Mouse (Mus musculus) frontal cortex, postnatal 10 days (tissue): Measurements from ENCODE around the gene Cdca5.
A peak's percentile ranks its signal among the peaks of the same experiment; 100 is the strongest.
"Not testable (repeated sequence)": the region's sequence is repeated elsewhere in the genome, so short reads cannot be mapped to it uniquely, and the experiment has no call there.

Source experiments
- DNase-seq, 2 experiments: peaks; one replicate each; pipeline ENCODE4 v3.0.0; 2022; ENCODE audit warnings: low spot score in 2 of 2, mixed read lengths in 1 of 2

Cdca5 gene

DNA sequence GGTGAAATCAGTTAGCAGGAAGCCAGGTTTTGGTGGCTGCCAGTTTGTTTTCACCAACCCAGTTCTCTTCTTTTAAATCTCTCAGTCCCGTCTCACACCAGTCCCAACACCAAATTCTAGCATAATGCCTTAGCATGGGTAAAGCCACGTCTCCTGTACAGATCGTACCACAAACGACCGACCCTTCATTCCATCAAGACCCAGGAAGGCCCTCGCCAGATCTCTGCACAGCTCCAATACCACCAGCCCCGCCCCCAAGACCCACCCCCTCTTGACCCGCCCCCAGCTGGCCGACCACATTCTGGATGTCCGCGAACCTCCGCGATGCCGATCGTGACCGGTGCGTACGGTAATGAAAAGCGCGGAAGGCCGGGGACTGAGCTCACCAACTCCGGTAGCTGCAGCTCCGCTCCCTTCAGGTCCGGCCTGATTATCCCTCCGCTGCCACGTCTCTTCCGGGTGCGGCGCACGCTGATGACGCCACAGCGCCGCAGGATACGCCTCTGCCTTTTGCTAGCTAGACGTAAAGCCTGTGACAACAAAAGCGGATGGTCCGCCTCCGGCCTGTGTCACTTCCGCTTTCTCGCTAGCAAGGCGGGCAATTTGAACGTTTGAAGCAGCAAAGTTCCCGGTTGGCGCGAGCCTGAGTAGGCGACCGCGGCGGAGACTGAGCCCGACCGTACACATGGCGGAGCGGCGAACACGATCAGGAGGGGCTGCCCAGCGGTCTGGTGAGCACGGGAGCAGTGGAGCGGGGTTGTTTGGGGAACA is at the start of gene Cdca5, which contains the start of gene Zfpl1:
Gene Cdca5, plus strand, starts transcription at position 506 of the 771 bp plus-strand sequence.
Gene Zfpl1, minus strand, starts transcription at position 479 of the 771 bp plus-strand sequence.
- DNase-seq: peak; percentile 96 to 97

DNA sequence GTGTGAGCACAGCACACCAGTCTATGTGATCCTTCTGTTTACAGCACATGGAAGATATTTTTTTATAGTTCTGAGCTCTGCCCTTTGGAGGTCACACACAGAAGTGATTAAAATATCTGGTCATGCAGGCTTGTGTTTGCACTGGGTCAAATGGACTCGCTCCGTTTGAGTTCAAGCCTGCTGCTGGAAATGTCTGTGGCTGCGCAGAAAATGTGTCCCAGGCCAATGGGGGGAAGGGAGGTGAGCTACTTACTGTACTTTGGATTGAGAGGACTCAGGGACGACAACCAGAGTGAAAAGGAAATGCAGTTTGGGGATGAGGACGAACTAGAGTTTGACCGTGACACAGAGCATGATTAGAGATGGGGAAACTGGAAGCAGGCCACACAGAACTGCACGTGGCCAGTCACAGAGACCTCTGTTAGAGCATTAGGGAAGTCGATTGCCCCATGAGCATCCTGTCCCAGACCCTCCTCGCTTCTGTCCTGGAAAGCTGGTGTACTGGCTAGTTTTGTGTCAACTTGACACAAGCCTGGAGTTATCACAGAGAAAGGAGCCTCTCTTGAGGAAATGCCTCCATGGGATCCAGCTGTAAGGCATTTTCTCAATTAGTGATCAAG is 48.7 kb upstream of the Cdca5 start:
- no peak for DNase-seq

DNA sequence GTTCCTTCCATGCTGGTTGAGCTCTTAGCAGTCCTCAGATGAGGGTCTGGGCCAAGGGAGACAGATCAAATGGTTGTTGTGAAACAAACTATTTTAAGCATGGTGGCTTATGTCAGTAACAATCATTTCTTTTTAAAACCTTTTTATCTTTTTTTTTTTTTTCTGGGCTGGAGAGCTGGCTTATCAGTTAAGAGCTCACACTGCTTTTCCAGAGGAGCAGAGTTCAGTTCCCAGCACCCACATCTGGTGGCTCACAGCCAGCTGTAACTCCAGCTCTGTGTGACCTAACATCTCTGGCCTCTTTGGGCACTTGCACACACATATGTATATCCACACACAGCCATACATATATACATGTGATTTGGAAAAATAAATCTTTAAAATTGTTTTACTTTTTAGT is 47.1 kb upstream of the Cdca5 start:
- no peak for DNase-seq

DNA sequence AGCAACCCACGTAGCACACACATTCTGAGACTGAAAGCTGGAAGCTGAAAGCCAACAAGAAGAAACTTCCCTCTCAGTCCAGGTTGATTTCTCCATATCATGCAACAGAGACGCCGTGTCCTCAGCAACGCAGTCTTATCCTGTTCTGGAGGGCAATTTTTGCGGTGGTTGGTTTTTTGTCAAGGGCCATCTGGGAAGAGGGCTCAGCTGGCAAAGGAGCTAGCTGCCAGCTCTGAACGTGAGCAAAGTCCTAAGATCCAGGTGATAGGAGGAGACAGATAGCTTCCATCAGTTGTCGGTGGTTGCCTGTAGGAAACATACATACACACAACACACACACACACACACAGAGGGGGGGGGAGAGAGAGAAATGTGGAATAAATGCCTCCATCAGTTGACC is 46.5 kb upstream of the Cdca5 start:
- DNase-seq: no peak

DNA sequence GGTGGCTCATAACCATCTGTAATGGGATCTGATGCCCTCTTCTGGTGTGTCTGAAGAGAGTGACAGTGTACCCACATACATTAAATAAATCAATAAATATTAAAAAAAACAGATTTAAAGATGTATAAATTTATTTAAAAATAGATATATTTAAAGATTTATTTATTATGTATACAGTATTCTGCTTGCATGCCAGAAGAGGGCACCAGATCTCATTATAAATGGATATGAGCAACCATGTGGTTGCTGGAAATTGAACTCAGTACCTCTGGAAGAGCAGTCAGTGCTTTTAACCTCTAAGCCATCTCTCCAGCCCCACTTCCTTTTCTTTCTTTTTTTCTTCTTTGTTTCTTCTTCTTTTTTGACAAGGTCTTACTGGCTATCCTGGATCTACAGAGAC is 44.8 kb upstream of the Cdca5 start:
- DNase-seq: no peak

DNA sequence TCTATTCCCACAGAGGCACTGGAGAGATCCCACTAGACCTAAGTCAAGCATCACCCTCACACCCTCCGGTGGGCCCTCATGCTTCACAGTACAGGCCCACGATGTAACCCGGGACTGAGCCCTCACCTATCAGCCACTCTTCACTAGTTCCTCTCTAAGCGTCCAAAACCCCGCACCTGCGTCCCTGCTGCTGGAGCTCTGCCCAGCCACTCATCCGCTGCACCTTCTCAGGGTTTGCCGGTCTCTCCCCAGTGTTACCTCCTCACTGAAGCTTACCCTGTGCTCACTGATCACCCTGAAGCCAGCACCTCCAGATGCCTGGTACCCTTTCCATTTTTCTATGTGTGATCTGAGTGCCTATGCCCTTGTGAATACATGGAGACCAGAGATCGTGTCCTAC is 42.5 kb upstream of the Cdca5 start:
- DNase-seq: no peak

DNA sequence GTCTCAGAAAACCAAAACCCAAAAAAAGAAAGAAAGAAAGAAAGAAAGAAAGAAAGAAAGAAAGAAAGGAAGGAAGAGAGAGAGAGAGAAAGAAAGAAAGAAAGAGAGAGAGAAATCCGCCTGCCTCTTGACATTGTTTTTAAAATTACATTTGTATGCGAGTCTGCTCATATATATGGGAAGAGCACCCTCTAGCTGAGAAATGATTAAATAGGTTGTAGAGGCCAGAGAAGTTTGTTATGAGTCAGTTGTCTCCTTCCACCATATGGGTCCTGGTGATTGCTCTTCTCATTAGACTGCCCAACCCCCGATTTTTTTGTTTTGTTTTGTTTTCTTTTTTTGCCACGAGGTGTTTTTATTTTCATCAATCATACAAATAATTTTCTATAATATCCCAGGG is 40.7 kb upstream of the Cdca5 start:
- DNase-seq: not testable (repeated sequence)

DNA sequence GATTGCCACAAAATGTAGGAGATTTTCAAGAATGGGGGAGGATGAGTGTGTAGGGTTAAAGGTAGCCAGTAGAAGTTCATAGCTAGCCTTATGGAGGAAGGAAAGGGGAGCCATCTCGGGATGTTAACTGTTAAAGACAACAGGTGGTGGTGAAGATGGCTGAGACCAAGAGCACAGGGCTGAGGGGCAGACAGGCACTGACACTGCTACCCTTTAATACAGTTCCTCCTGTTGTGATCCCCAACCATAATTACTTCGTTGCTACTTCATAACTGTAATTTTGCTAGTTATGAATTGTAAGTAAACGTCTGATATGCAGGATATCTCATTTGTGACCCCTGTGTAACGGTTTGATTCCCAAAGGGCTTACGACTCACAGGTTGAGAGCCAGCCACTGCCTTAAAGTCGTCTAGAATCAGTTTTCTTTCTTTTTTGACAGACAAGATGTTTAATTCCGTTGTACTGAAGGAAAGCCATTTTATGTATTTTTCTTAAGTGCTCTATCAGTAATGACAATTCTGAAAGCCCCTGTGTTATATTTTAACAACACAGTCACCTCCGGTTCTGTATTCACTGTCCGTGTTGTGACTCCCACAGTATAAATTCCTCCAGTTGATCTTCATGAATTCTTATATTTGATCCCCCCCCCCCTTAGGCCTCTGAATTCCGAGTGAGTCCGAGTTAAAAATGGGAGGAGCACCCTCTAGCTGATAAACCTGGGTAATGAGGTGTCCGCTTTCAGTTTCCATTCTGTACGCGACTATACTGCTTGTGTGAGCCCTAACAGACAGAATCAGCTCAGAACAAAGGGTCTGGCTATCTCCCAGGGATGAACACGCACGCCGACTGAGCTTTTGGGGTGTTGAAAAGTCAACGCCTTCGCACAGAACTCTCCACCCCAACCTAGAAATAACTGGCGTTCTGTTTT is 39.2 kb upstream of the Cdca5 start:
- DNase-seq: no peak

DNA sequence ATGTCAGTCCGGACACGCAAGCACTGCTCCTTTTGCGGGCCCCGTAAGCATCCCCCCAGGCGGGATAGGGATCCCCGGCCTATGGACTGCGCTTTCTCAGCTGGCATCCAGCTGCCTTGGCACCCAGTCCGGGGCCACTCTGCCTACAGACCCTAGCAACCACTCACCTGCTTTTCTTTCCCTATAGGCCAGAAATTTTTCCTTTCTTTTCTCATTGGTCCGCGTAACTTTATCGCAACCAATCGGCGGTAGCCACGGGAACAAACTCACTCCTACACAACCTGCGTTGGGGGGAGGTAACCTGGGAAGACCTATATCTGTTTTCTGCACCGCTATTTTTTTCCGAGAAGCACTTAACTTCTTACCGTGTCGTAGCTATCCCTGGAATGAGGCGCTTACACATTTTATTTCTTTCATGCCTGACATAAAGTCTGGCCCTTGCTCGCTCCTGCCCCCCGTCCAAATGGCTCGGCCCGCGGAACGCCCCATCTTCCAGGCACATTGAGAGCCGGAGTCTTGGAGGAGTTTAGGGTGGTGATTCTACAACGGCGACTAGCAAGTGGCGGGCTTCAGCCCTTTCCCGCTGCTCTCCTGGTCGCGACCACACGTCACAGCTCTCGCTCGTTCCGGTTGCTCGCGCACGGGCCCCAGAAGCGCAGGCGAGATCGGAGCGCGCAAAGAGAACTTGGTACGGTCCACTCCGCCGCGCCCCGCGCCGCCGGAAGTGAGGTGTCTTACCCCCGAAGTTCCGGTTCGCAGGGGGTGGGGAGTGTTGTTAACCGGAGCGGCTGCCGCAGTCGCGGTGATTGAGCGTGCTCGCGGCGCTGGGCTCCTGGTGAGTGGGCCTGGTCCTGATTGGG is 38.3 kb upstream of the Cdca5 start, which contains the start of gene Syvn1:
Gene Syvn1, plus strand, starts transcription at position 283 of the 860 bp plus-strand sequence.
- peak; percentile 89 for DNase-seq

DNA sequence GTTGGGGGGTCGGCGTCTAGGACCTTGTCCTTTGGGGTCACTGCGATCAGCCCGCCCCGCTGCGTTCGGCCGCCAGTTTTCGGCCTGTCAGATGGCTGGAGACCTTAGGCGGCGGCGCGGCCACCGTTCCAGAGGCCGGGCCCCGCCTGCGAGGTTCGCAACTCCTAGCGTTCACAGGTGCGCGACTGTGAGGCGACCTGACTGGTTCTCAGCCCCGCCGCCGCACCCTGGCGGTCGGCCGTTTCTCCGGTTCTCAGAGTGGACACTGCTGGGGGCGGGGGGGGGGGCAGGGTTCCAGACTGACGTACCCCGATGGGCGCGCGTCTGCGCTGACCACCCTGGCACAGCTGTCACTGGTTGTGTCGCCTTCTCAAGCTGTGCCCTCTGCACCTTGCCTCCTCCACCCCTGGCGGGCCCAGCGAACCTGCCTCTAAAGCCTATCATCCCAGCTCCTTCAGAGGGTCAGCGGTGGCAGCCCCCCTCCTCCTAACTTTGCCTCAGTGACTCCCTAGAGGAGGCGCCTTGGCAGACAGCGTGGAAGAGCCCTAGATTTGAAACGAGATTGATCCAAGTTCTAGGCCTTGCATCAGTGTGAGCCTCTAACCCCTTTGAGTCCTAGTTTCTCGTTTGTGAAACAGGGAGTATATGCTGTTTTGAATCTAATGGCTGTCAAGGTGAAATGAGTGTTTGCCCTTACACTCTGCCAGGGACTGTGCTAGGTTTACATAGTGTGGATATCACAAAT is 37.5 kb upstream of the Cdca5 start:
- DNase-seq: peak; percentile 36

DNA sequence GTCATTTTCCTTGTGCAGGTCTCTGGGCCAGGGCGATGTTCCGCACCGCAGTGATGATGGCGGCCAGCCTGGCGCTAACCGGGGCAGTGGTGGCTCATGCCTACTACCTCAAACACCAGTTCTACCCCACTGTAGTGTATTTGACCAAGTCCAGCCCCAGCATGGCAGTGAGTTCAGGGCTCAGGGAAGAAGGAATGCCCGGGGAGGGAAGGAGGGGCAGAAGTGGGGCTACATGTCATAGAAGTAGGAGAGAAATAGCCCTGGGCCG is 37.0 kb upstream of the Cdca5 start:
- peak in 1 of 2 experiments; percentile 20 for DNase-seq

DNA sequence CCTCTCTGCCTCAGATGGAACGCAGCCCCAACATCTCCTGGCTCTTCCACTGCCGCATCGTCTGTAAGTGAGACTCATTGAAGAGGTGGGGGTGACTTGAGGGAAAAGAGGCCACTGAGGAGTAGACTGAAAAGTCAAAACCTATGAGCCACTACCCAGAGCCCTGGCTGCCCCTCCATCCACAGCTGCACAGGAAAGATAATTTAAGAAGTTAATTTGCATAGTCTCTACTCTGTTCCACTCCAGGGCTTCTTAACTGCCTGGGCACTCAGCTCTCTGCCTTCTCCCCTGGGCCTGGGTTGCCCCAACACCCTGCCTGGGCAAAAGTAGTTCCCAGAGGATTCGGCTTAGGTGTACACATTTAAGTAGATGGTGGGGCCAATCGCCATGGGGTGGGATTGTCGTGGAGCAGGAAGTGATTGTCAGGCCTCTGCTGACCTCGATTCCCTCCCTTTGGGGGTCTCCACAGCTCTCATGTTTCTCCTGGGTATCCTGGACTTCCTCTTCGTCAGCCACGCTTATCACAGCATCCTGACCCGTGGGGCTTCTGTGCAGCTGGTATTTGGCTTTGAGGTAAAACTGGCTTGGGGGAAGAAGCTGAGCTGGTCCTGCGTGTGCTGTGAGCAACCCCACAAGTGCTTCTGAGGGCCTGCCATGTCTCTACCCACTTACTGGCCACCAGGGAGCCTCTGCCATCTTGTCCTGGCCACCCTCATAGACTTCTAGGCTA is 35.9 kb upstream of the Cdca5 start:
- no peak for DNase-seq

DNA sequence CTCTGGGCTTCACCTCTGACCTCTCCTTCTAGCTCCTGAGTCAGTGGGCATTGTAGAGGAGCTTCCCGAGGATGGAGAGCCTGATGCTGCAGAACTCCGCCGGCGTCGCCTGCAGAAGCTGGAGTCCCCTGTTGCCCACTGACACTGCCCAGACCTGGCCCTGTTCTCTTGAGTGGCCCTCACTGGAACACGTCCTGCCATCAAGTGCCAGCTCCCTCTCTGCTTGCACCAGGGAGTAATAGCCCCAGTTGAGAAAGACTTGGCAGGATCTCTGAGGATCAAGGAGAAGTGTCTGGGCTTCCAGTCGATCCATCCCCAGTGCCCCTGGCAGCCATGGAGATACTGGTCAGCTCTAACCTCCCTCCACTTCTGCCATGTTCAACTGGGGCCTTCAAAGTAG is 32.3 kb upstream of the Cdca5 start:
- DNase-seq: no peak

DNA sequence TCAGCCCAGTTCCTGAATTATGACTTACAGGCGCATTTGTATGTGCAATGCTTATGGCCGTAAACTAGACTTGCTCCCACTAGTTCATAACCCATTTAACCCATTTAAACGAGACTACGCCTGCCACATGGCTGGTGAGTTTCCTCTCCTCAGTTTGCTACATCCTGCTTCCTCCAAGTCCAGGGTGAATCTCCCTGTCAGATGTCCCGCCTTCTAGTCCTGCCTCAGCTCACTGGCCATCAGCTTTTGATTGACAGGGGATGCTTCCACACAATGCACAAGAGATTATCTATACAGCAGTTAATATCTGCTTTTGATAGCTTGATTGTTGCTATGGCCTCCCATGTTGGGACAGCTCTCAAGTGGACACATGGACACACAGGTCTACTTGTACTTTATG is 30.5 kb upstream of the Cdca5 start:
- DNase-seq: no peak

DNA sequence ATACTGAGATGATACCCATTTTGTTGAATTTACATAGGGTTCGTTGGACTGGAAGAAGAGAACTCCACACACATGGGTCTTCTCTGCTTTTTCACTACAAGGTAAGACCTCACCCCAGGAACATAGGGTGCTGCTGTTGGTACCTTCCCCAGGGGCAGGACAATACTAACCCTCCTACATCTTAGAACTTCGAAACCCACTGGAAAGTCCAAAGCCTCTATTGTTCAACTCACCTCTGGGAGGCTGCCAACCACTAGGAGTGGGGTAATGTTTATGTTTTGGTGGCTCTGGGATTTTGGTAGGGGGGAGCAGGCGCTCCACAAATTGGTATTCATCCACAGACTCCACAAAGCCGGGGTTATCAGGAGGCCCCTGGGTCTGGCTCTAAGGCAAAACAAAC is 28.1 kb upstream of the Cdca5 start:
- DNase-seq: no peak

DNA sequence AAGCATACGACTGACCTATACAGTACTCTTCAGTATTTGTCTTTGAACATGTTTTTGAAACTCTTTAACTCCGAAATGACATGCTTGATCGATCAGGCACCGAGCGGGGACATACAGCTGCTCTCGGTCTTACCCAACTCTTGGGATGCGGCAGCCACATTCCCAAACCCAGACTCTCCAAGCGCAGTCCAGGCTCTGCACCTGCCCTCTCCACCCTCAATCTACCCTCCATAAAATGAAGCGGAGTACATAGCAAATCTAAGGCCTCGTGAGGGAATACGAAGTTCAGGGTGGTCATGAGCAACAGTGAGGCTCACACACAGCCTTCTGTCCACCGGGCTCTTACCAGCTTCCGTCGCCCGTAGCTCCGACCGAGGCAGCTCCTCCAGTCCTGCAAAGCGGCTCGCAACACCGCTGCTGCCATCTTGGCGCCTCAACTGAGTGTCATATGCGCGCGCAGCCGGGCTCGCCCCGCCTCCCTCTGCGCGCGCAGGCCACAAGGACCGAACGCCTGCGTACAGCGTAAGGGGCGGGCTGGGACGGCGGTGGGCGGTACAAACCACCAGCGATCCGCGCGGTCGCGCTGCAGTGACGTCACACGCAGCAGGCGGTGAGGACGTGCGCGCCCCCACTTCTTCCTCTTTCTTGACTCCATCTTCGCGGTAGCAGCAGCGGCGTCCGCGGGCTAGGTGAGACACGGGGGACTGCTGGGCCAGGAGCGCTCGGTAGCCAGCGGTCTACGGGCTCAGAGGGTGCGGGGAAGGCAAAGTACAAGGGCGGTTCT is 27.3 kb upstream of the Cdca5 start, which contains the start of the genes Mrpl49 and Fau:
Gene Mrpl49, minus strand, starts transcription at position 473 of the 784 bp plus-strand sequence.
Gene Fau, plus strand, starts transcription at position 532 of the 784 bp plus-strand sequence.
- DNase-seq: peak; percentile 98 to 99

DNA sequence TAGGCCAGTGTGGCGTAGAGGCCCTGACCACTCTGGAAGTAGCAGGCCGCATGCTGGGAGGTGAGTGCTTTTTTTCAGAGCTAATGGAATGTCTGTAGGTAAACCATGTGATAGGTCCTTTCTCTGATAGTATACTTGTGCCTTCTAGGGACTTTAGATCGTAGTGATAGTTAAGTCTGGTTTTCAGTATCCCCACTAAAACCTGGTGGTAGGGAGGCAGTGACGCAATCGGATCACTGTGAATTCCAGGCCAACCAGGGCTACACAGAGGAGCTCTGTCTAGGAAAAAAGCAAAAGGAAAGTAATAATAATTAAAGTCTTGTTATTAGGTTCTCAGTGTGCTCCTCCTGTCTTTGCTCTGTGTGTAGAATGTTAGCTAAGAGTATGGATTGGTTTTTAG is 26.3 kb upstream of the Cdca5 start:
- no peak for DNase-seq

DNA sequence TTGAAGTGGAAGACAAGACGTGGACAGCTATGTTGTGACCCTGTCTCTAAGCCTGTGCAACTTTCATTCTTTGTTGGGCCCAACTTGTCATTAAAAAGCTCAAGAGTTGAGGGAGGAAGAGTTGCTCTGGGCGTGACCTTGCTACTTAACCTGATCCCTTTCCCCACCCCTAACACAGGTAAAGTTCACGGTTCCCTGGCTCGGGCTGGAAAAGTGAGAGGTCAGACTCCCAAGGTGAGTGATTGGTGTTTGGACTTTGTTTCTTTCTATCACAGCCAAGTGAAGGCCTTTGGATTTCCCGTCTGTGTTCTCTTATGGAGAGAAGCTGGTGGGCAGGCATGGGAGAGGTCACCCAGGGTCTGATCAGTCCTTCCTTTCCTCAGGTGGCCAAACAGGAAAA is 25.8 kb upstream of the Cdca5 start:
- no peak for DNase-seq

DNA sequence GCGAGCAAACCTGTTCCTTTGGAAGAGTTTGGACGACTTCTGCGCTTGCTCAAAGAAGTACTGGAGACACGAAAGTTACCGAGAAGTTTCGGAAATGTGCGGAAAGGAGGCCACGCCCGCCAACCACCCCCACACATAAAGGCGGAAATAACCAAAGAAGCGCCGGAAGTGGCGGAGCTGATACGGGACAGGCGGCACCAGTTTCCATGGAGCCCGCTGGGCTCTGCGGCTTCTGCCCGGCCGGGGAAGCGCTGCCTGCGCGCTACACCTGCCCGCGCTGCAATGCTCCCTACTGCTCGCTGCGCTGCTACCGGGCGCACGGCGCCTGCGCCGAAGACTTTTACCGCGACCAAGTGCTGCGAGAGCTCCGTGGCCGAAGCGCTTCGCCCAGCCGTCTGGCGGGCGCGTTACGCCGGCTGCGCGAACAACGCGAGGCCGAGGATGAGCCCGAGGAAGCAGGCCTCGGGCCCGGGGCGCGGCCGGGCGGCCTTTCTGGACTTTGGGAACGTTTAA is 23.7 kb upstream of the Cdca5 start, which contains the start of gene Znhit2:
Gene Znhit2, plus strand, starts transcription at position 172 of the 513 bp plus-strand sequence.
- peak; percentile 91 to 93 for DNase-seq
